Mouse (Mus musculus) stomach, postnatal 0 days (tissue): ENCODE results near the gene Elavl2. TPM values are rescaled to one million over a fixed set of nuclear protein-coding genes. Genes with fewer than 3 reads are reported as not detected.

Source experiments
- ATAC-seq: fragments of 200-750 bp; cut with Nextera tagmentation; 2 replicates; pipeline ENCODE4 v1.8.0; 2017; ENCODE audit not compliant: low FRiP score, low TSS enrichment
- DNase-seq: peaks from one replicate; pipeline ENCODE4 v3.0.0-alpha.2; 2016; ENCODE audit warnings: low spot score
- H3K27ac ChIP-seq: fragments of 300-500 bp; sonication (generic); replicated peaks from 2 replicates; pipeline ENCODE4 v1.5.1; 2014; ENCODE audit warnings: mild to moderate bottlenecking, control low read depth
- H3K27me3 ChIP-seq: fragments of 300-500 bp; sonication (generic); 2 replicates; pipeline ENCODE4 v1.6.1; 2014; ENCODE audit warnings: low read length; ENCODE audit not compliant: control insufficient read depth, insufficient read depth
- H3K36me3 ChIP-seq: fragments of 300-500 bp; sonication (generic); 2 replicates; pipeline ENCODE4 v1.6.1; 2014; ENCODE audit warnings: low read length, mixed read lengths; ENCODE audit not compliant: control insufficient read depth, insufficient read depth
- H3K4me1 ChIP-seq: fragments of 300-500 bp; sonication (generic); replicated peaks from 2 replicates; pipeline ENCODE4 v1.6.1; 2014; ENCODE audit warnings: antibody characterized with exemption; ENCODE audit not compliant: control insufficient read depth, insufficient read depth
- H3K4me2 ChIP-seq: fragments of 300-500 bp; sonication (generic); replicated peaks from 2 replicates; pipeline ENCODE4 v1.6.1; 2014; ENCODE audit warnings: low read depth, mild to moderate bottlenecking, control low read depth, moderate library complexity
- H3K4me3 ChIP-seq: fragments of 300-500 bp; sonication (generic); 2 replicates; pipeline ENCODE4 v1.5.1; 2014; ENCODE audit warnings: low read depth, low read length, control low read depth
- H3K9ac ChIP-seq: fragments of 300-500 bp; sonication (generic); 2 replicates; pipeline ENCODE4 v1.6.1; 2014; ENCODE audit warnings: mild to moderate bottlenecking, low read length, control low read depth, mixed read lengths
- H3K9me3 ChIP-seq: fragments of 300-500 bp; sonication (generic); 2 replicates; pipeline ENCODE4 v1.6.1; 2016; ENCODE audit warnings: low read length; ENCODE audit not compliant: control insufficient read depth
- CTCF ChIP-seq: IDR thresholded peaks from 2 replicates; pipeline ENCODE4 v1.5.1; 2016; ENCODE audit warnings: antibody characterized with exemption, low read depth, mild to moderate bottlenecking, moderate library complexity
- EP300 ChIP-seq: optimal IDR thresholded peaks from 2 replicates; pipeline ENCODE3; 2016; ENCODE audit warnings: antibody characterized with exemption
- WGBS: fragments of 180-500 bp; shearing (Covaris S2); extraction: QIAGEN DNeasy Blood & Tissue Kit; methylation state at CpG from one replicate; pipeline ENCODE4 v1.1.7; 2014; 5-methylcytosine and 5-hydroxymethylcytosine counted together
- polyA plus RNA-seq: library from polyadenylated mRNA; unstranded; fragments of >200 nt; fragmentation: Nextera tagmentation; extraction: Ambion mirVana; gene quantifications from 2 replicates; pipeline ENCODE4 v1.2.1, GENCODE M21; 2015

The Elavl2 gene
- polyA plus RNA-seq, 1 experiment from 2014 or later: 1.5 TPM

DNA sequence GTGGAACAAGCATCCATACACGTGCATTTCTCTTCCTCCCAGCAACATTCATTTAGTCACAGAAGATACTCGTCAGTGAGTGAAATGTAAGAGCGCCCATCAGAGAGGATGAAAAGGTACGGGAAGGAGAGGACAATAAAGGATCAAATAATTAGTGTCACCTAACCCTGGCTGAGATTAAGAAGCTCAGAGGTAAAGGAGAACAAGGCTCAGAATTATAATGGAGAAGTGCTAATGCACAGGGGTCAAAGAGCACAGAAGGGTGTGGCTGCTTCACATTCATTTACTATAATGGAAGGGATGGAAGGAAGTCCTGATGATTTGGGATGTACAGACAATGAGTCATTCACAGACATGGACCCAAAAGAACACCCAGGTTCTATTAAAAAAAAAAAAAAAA, 36.6 kb downstream of the Elavl2 start:
- Histone ChIP-seq H3K9me3 (no peaks in the 10 kb centered on the region), H3K27ac (no peak overlapping the region), H3K4me2 (no peak overlapping the region), H3K4me3 (no peak overlapping the region), H3K36me3 (no peaks in the 10 kb centered on the region), H3K9ac (no peak overlapping the region), H3K27me3 (no peaks in the 10 kb centered on the region), H3K4me1 (no peaks in the 10 kb centered on the region)
- no peak for TF ChIP-seq CTCF
- TF ChIP-seq EP300: no peak
- WGBS: 76% methylated on average over 4 of the region's 4 CpGs
- DNase-seq (no peak), ATAC-seq (no peak)

DNA sequence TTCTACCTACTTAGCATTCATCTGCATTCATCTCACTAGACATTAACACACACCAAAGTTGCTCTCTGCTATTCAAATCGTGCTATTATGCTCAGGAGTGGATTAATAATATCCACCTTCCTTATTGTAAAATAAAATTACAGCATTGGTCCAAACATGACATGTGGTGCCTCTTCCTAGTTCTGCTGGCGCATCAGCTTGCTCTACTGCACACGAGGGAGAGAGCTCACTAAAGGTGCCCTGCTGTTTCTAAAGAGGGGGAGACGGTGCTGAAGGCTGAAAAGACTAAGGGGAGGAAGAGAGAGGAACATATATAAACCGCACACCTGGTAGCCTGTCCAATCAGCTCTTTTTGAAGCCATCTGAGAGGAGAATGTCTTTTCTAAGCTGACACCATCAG, 38.1 kb downstream of the Elavl2 start:
- Histone ChIP-seq H3K4me1 (no peaks in the 10 kb centered on the region), H3K36me3 (no peaks in the 10 kb centered on the region), H3K4me2 (no peak overlapping the region), H3K27ac (no peak overlapping the region), H3K9ac (no peak overlapping the region), H3K27me3 (no peaks in the 10 kb centered on the region), H3K9me3 (no peaks in the 10 kb centered on the region), H3K4me3 (no peak overlapping the region)
- no peak for TF ChIP-seq EP300
- TF ChIP-seq CTCF: no peak
- WGBS: 71% methylated on average over 5 of the region's 5 CpGs
- no peak for ATAC-seq
- DNase-seq: no peak

- H3K4me2 ChIP-seq: no peak overlapping the region
- ATAC-seq: no peak
- no peak overlapping the region for H3K27ac ChIP-seq
- H3K27me3 ChIP-seq: no peaks in the 10 kb centered on the region
- no peaks in the 10 kb centered on the region for H3K36me3 ChIP-seq
- H3K4me3 ChIP-seq: no peak overlapping the region
- no peak for TF ChIP-seq EP300
- TF ChIP-seq CTCF: no peak
- no peaks in the 10 kb centered on the region for H3K9me3 ChIP-seq
- no peak for DNase-seq
- H3K9ac ChIP-seq: no peak overlapping the region
- WGBS: 61% methylated on average over 9 of the region's 9 CpGs
- no peaks in the 10 kb centered on the region for H3K4me1 ChIP-seq
These were observed 47.4 kb downstream of the Elavl2 start for GRCm38 (mm10) chr4:91353138-91353537.

GRCm38 (mm10) chr4:91349579-91349978, 51.0 kb downstream of the Elavl2 start:
- DNase-seq: no peak
- WGBS: 73% methylated on average over 5 of the region's 5 CpGs
- ATAC-seq: no peak

DNA sequence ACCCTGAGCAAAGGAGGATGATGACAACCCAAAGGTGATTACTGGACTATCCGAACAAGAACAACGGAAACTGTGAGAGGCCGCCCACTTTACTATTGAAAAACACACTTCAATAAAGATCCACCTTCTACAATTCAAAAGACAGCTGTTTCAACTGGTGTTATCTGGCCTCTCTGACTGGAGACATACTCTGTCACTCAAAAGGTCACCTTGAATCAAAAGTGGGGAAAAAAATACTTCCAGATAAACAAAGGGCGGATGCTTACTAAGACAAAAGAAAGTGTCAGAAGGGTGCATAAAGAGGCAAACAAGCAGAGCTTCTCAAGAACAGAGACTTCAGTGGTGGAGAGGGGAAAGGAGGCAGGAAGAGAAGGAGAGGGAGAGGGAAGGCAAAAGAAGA, 66.4 kb downstream of the Elavl2 start:
- H3K9me3 ChIP-seq: no peaks in the 10 kb centered on the region
- no peaks in the 10 kb centered on the region for H3K27me3 ChIP-seq
- no peak overlapping the region for H3K27ac ChIP-seq
- DNase-seq: no peak
- WGBS: 82% methylated on average over 4 of the region's 4 CpGs
- no peak overlapping the region for H3K4me3 ChIP-seq
- H3K9ac ChIP-seq: no peak overlapping the region
- TF ChIP-seq CTCF (no peak), EP300 (no peak)
- no peak for ATAC-seq
- H3K4me2 ChIP-seq: no peak overlapping the region
- H3K4me1 ChIP-seq: no peaks in the 10 kb centered on the region
- H3K36me3 ChIP-seq: no peaks in the 10 kb centered on the region

More at GRCm38 (mm10) chr4:91349579-91349978, 51.0 kb downstream of the Elavl2 start:
- TF ChIP-seq EP300 (no peak), CTCF (no peak)
- Histone ChIP-seq H3K36me3 (no peaks in the 10 kb centered on the region), H3K4me1 (no peaks in the 10 kb centered on the region), H3K9me3 (no peaks in the 10 kb centered on the region), H3K27me3 (no peaks in the 10 kb centered on the region), H3K4me2 (no peak overlapping the region), H3K27ac (no peak overlapping the region), H3K4me3 (no peak overlapping the region), H3K9ac (no peak overlapping the region)

- H3K9ac ChIP-seq: no peak overlapping the region
- H3K36me3 ChIP-seq: no peaks in the 10 kb centered on the region
- WGBS: 97% methylated on average over 1 of the region's 1 CpGs
- H3K27ac ChIP-seq: no peak overlapping the region
- no peak overlapping the region for H3K4me2 ChIP-seq
- DNase-seq (no peak), ATAC-seq (no peak)
- H3K4me1 ChIP-seq: no peaks in the 10 kb centered on the region
- no peaks in the 10 kb centered on the region for H3K9me3 ChIP-seq
- TF ChIP-seq EP300: no peak
- no peak for TF ChIP-seq CTCF
- H3K27me3 ChIP-seq: no peaks in the 10 kb centered on the region
- no peak overlapping the region for H3K4me3 ChIP-seq
These were observed 89.8 kb downstream of the Elavl2 start for GRCm38 (mm10) chr4:91310801-91311200.
